Mouse (Mus musculus) megakaryocyte-erythroid progenitor cell, adult 5-6 weeks (primary cell): ENCODE measurements at regions not wholly inside any gene's neighbourhood (a gene's known extent, or its start where the extent isn't known, plus 50 kb on each side); places are given as distances from the start of the nearest gene placed in this dataset.

Experiments used
- ATAC-seq: replicated peaks from 2 replicates; pipeline ENCODE4 v1.8.0; 2016; ENCODE audit warnings: mild to moderate bottlenecking, inconsistent platforms; ENCODE audit not compliant: severe bottlenecking, poor library complexity, low FRiP score, low TSS enrichment

- ATAC-seq = no peak
These were observed 327.2 kb downstream of the Fam198b start for GRCm38 (mm10) chr3:80211323-80212109.

GRCm38 (mm10) chr3:80248611-80249010 lies 364.3 kb downstream of the Fam198b start:
- ATAC-seq = no peak

GRCm38 (mm10) chr3:80249974-80250373 lies 365.6 kb downstream of the Fam198b start:
- no peak for ATAC-seq

DNA sequence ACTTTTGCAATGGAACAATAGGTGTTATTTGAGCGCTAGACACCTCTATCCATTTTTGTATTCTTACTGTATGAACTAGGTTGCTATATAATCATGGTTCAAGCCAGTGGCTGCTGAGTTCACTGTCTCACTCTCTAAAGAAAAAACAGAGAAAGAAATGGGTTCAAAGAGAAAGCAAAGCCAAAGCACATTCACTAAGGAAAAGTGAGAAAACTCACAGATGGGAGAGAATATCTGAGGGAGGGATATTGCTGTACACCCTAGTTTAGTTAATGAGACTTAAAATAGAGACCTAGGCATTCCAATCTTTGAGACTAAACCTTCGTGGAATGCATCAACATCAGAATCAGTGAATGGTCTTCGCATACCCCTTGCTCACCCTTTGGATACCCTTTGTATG lies 371.0 kb downstream of the Fam198b start:
- no peak for ATAC-seq

GRCm38 (mm10) chr3:80256383-80256782 lies 372.1 kb downstream of the Fam198b start:
- ATAC-seq = no peak

GRCm38 (mm10) chr3:80263095-80263494 lies 378.8 kb downstream of the Fam198b start:
- ATAC-seq = no peak

DNA sequence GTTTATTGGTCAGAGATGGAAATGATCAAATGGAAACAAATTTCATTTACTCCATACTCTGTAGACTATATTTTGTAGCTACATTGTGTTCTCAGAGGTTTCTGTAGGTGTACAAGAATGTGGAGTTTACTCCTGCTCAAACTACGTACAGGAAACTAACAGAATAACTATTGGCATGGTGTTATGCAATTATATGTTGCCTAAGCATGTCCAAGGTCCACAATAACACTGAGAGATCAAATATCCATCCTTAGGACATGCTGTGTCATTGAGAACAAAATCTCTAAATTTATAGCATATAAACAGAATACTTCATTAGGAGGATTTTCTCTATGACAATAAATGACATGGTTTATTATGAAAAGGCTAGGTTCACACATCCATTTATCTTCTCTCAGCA lies 400.3 kb downstream of the Fam198b start:
- ATAC-seq = no peak

DNA sequence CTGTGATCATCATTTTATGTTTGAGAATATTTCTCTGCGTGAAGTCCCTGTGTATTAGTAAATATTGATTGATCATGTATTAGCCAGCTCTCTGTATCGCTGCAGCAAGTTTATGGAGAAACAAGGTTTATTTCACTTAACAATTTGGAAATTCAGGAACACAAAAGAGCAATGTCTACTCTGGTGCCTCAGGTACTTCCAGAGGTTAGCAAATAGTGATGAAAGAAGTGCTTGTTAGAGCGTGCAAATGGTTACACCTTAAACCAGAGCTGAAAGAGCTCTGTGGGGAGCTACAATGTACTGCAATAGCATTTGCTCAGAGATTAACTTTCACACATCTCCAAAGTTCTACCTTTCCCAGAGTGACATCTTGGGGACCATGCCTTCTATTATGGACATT lies 400.9 kb downstream of the Fam198b start:
- no peak for ATAC-seq

- ATAC-seq = no peak
These were observed 409.2 kb downstream of the Fam198b start for GRCm38 (mm10) chr3:80293485-80293884.

GRCm38 (mm10) chr3:80307632-80308031 lies 423.3 kb downstream of the Fam198b start:
- no peak for ATAC-seq

DNA sequence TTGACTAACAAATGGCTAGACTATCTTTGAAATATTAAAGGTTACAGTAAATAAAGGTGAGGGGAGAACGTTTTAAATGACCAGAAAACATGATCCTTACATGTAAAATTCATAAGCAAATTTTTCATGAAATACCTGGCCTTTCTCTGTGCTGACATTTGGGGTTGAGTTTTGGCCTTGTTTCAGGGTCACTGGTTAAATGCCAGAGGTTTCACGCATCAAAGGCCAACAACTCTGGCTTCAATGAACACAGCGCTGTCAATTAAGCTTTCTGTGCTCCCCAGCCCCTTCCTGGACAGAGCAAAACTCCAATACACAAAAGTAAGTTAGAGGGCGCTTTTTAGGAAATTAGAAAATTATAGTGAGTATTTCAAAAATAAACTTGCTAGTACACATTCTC lies 425.6 kb downstream of the Fam198b start:
- ATAC-seq = no peak

GRCm38 (mm10) chr3:80311689-80312088 lies 427.4 kb downstream of the Fam198b start:
- no peak for ATAC-seq

GRCm38 (mm10) chr3:80322291-80322690 lies 438.0 kb downstream of the Fam198b start:
- ATAC-seq = no peak

- ATAC-seq = no peak
These were observed 440.4 kb downstream of the Fam198b start for GRCm38 (mm10) chr3:80324726-80325125.

GRCm38 (mm10) chr3:80331776-80332175 lies 447.4 kb downstream of the Fam198b start:
- ATAC-seq = no peak

GRCm38 (mm10) chr3:80334446-80334893 lies 450.1 kb downstream of the Fam198b start:
- ATAC-seq = no peak

GRCm38 (mm10) chr3:80336123-80336674 lies 451.9 kb downstream of the Fam198b start:
- ATAC-seq = no peak

GRCm38 (mm10) chr3:80367972-80368371 lies 434.7 kb downstream of the Gria2 start:
- ATAC-seq = no peak

DNA sequence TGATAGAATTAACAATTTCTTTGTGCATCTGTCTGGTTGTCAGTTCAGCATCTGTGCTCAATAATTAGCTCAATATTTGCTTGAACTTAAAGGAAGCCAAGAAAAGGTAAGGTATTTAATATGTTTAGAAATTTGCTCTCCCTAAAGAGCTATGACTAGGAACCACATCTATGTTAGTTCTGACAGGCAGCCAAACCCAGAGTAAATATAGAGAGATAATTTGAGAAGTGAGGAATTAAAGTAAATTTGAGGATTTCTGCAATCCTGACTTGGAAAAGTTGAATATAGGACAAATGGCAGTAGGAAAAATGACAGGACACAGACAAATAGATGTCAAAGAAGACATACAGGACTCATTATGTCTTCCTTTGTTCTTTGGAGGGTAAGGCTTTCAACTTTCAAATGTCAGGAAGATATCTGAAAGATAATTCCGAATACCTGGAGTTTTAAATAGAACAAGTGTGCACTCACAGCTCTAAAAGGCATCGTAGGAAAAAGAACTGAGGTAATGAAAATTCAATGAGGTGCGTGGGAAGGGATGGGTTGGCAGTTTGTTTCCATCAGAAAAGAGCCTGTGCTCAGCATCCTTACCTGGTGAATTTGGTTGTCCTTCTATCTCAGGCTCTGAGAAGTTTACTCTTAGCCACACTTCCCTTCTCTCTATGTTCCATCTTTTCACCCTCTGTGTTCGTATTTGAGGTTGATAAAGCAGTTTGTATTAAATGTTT lies 433.3 kb downstream of the Gria2 start:
- no peak for ATAC-seq

DNA sequence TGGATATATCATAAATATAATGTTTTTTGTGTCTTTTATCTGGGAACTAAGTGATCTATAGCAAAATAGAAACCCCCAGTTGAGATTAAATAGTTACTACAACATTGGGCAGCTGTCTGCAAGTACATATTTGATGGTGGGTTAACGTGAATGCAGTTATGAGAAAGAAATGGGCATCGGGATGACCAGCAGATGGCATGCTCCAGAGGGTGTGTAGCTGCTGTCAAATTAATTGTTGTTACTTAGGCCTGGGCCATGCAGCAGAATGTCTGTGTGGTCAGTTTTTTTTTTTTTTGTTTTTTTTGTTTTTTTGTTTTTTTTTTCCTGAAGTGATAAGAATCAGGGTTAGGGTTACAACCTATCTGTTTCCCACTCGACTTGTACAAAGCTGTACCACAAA lies 430.2 kb downstream of the Gria2 start:
- ATAC-seq = no peak

GRCm38 (mm10) chr3:80385986-80386385 lies 416.6 kb downstream of the Gria2 start:
- no peak for ATAC-seq
